Mouse (Mus musculus): ENCODE results near the gene Ndufa9. TPM values are rescaled to one million over a fixed set of nuclear protein-coding genes. Genes with fewer than 3 reads are reported as not detected.
A peak's percentile ranks its signal among the peaks of the same experiment; 100 is the strongest.

Gene Ndufa9
- total RNA-seq, 2 experiments from 2014 or later, result 151 to 164 TPM

DNA sequence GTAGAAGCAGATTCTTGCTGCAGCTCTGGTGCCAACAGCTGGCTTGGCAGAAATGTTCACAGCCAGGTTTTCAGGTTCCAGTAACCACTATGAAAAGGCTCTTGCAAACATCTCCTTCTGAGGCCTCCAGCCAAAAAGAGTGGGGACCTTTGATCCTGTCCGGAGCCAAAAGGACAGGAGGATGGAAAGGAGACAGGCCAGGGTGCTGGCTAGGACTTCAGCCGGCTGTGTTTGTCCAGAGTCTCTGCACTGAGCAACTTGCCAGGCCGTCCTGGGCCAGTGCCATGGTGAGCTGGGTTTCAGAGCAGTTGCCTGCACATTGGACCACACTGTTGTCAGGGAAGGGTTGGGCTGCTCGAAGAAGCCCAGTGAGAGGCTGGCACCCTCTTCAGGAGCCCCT is 76.6 kb downstream of the Ndufa9 start:
- DNase-seq (ENCODE audit: low spot score in 2 of 2), result peak in 1 of 2 experiments; percentile 46

Other genes starting within 250 kb of the Ndufa9 start
- 100 to 1,000 TPM; 107 to 124 TPM for gene Kcna1, start 202.8 kb downstream of the Ndufa9 start, total RNA-seq (2021)
- 10 to 100 TPM; 63.3 to 65.8 TPM for gene Kcna6, start 108.5 kb downstream of the Ndufa9 start, total RNA-seq (2021)
- gene Akap3, start 4.0 kb upstream of the Ndufa9 start, total RNA-seq (2021), result under 1 TPM; 0.19 to 0.26 TPM
- under 1 TPM in 1 of 2 experiments, not detected in 1; 0.23 TPM for gene Dyrk4, start 72.7 kb upstream of the Ndufa9 start, total RNA-seq (2021)
- 1 to 10 TPM; 1.1 to 3.1 TPM for gene Rad51ap1, start 90.5 kb upstream of the Ndufa9 start, total RNA-seq (2021)
- gene D6Wsu163e, start 90.8 kb upstream of the Ndufa9 start, total RNA-seq (2021), result 10 to 100 TPM; 47.2 to 47.4 TPM
- not detected for gene Fgf6, start 166.4 kb upstream of the Ndufa9 start, total RNA-seq (2021)
- under 1 TPM; 0.40 to 0.49 TPM for gene Fgf23, start 223.8 kb upstream of the Ndufa9 start, total RNA-seq (2021)